Mouse (Mus musculus): Measurements from ENCODE around the gene Epn2. TPM values are rescaled to one million over a fixed set of nuclear protein-coding genes. Genes with fewer than 3 reads are reported as not detected.
A peak's percentile ranks its signal among the peaks of the same experiment; 100 is the strongest.

Epn2 gene
- polyA plus RNA-seq, 1 experiment = 10.6 TPM

- DNase-seq (ENCODE audit: low read depth, low spot score) = no peak
- WGBS = 90% methylated on average over 4 of the region's 4 CpGs
Observed at GRCm38 (mm10) chr11:61547710-61548109, 31.8 kb downstream of the Epn2 start.

- WGBS = 88% methylated on average over 10 of the region's 10 CpGs
- no peak for DNase-seq (ENCODE audit: low read depth, low spot score)
Observed at GRCm38 (mm10) chr11:61546452-61546851, 33.0 kb downstream of the Epn2 start.

GRCm38 (mm10) chr11:61545586-61545985, 33.9 kb downstream of the Epn2 start:
- WGBS = 68% methylated on average over 2 of the region's 2 CpGs
- DNase-seq (ENCODE audit: low read depth, low spot score) = no peak

- no peak for DNase-seq (ENCODE audit: low read depth, low spot score)
- WGBS = 91% methylated on average over 2 of the region's 2 CpGs
Observed at GRCm38 (mm10) chr11:61541106-61541505, 38.4 kb downstream of the Epn2 start.

GRCm38 (mm10) chr11:61540642-61541041, 38.8 kb downstream of the Epn2 start:
- 89% methylated on average over 7 of the region's 7 CpGs for WGBS
- no peak for DNase-seq (ENCODE audit: low read depth, low spot score)

- WGBS = 89% methylated on average over 3 of the region's 3 CpGs
- DNase-seq (ENCODE audit: low read depth, low spot score) = no peak
Observed at GRCm38 (mm10) chr11:61537362-61537761, 42.1 kb downstream of the Epn2 start.

- WGBS = 71% methylated on average over 3 of the region's 3 CpGs
- DNase-seq (ENCODE audit: low read depth, low spot score) = no peak
Observed at GRCm38 (mm10) chr11:61536952-61537351, 42.5 kb downstream of the Epn2 start.

- WGBS = 41% methylated on average over 1 of the region's 1 CpGs
- DNase-seq (ENCODE audit: low read depth, low spot score) = no peak
Observed at GRCm38 (mm10) chr11:61535530-61535929, 44.0 kb downstream of the Epn2 start.

- 87% methylated on average over 5 of the region's 5 CpGs for WGBS
Observed at GRCm38 (mm10) chr11:61533571-61533970, 45.9 kb downstream of the Epn2 start.

GRCm38 (mm10) chr11:61532820-61533219, 46.7 kb downstream of the Epn2 start:
- no peak for DNase-seq (ENCODE audit: low read depth, low spot score)
- 96% methylated on average over 2 of the region's 2 CpGs for WGBS

More at GRCm38 (mm10) chr11:61533571-61533970, 45.9 kb downstream of the Epn2 start:
- no peak for DNase-seq (ENCODE audit: low read depth, low spot score)

GRCm38 (mm10) chr11:61529268-61529713, 50.2 kb downstream of the Epn2 start:
- no peak for DNase-seq (ENCODE audit: low read depth, low spot score)
- WGBS = 29% methylated on average over 4 of the region's 4 CpGs

- 90% methylated on average over 1 of the region's 1 CpGs for WGBS
Observed at GRCm38 (mm10) chr11:61526872-61527271, 52.6 kb downstream of the Epn2 start.

GRCm38 (mm10) chr11:61519484-61520107, 59.9 kb downstream of the Epn2 start:
- DNase-seq (ENCODE audit: low read depth, low spot score) = no peak

More at GRCm38 (mm10) chr11:61526872-61527271, 52.6 kb downstream of the Epn2 start:
- no peak for DNase-seq (ENCODE audit: low read depth, low spot score)

GRCm38 (mm10) chr11:61518871-61519270, 60.6 kb downstream of the Epn2 start:
- DNase-seq (ENCODE audit: low read depth, low spot score) = no peak
- 84% methylated on average over 3 of the region's 3 CpGs for whole genome bisulfite sequencing

More at GRCm38 (mm10) chr11:61519484-61520107, 59.9 kb downstream of the Epn2 start:
- WGBS = 81% methylated on average over 3 of the region's 3 CpGs

GRCm38 (mm10) chr11:61517971-61518370, 61.5 kb downstream of the Epn2 start:
- 72% methylated on average over 1 of the region's 1 CpGs for WGBS
- DNase-seq (ENCODE audit: low read depth, low spot score) = no peak

GRCm38 (mm10) chr11:61514953-61515352, 64.5 kb downstream of the Epn2 start:
- WGBS = 65% methylated on average over 3 of the region's 3 CpGs
- DNase-seq (ENCODE audit: low read depth, low spot score) = no peak

- peak; percentile 92 for DNase-seq (ENCODE audit: low read depth, low spot score)
- 1% methylated on average over 39 of the region's 39 CpGs for WGBS
Observed at GRCm38 (mm10) chr11:61504713-61505257, 74.7 kb downstream of the Epn2 start, which contains the start of gene B9d1. Gene B9d1 (plus strand): TSS chr11:61505144.

GRCm38 (mm10) chr11:61503933-61504332, 75.6 kb downstream of the Epn2 start:
- WGBS = 79% methylated on average over 8 of the region's 8 CpGs
- no peak for DNase-seq (ENCODE audit: low read depth, low spot score)

GRCm38 (mm10) chr11:61498736-61499504, 80.6 kb downstream of the Epn2 start:
- no peak for DNase-seq (ENCODE audit: low read depth, low spot score)
- 51% methylated on average over 6 of the region's 6 CpGs for WGBS

- 77% methylated on average over 1 of the region's 1 CpGs for WGBS
- no peak for DNase-seq (ENCODE audit: low read depth, low spot score)
Observed at GRCm38 (mm10) chr11:61497490-61497889, 82.0 kb downstream of the Epn2 start.

- 80% methylated on average over 2 of the region's 2 CpGs for WGBS
- DNase-seq (ENCODE audit: low read depth, low spot score) = no peak
Observed at GRCm38 (mm10) chr11:61495528-61495927, 84.0 kb downstream of the Epn2 start.
